Mouse (Mus musculus): ENCODE data around the gene Ap2a2. TPM values are rescaled to one million over a fixed set of nuclear protein-coding genes. Genes with fewer than 3 reads are reported as not detected.

The Ap2a2 gene
- polyA plus RNA-seq, 1 experiment = 108 TPM

- no peaks in the 10 kb centered on the region for H3K36me3 ChIP-seq (ENCODE audit: control insufficient read depth, insufficient read depth, low read length, poor library complexity, severe bottlenecking)
- H3K4me3 ChIP-seq (ENCODE audit: low read depth, low read length) = no peak overlapping the region
- no peak overlapping the region for H3K27ac ChIP-seq (ENCODE audit: insufficient read depth, low read length)
- no peaks in the 10 kb centered on the region for H3K9me3 ChIP-seq (replicated peaks; ENCODE audit: control insufficient read depth, insufficient read depth, low read length, poor library complexity, severe bottlenecking)
- H3K4me1 ChIP-seq (ENCODE audit: control insufficient read depth, insufficient read depth, low read length) = no peaks in the 10 kb centered on the region
- no peaks in the 10 kb centered on the region for H3K27me3 ChIP-seq (ENCODE audit: control insufficient read depth, insufficient read depth, low read length, poor library complexity, severe bottlenecking)
- no peak overlapping the region for H3K9ac ChIP-seq (ENCODE audit: low read depth, poor library complexity, severe bottlenecking)
- TF ChIP-seq CTCF (IDR thresholded peaks at IDR 0.05; ENCODE audit: low read depth, low read length) (no peak), POLR2A (IDR thresholded peaks at IDR 0.05; ENCODE audit: insufficient read depth, low read length) (no peak), EP300 (IDR thresholded peaks at IDR 0.05; ENCODE audit: insufficient read depth, low read depth, low read length) (no peak)
Observed at GRCm38 (mm10) chr7:141678922-141679321, 116.9 kb downstream of the Ap2a2 start.

Other genes starting within 250 kb of the Ap2a2 start
- 79.2 and 79.4 TPM in 2 replicates for gene Deaf1, start 234.5 kb upstream of the Ap2a2 start, polyA plus RNA-seq (2011; ENCODE audit: insufficient read depth, insufficient read length, low read depth, missing spikeins)
- 7.0 and 8.2 TPM in 2 replicates for gene Tmem80, start 234.4 kb upstream of the Ap2a2 start, polyA plus RNA-seq (2011; ENCODE audit: insufficient read depth, insufficient read length, low read depth, missing spikeins)
- 39.8 and 46.0 TPM in 2 replicates for gene Eps8l2, start 223.3 kb upstream of the Ap2a2 start, polyA plus RNA-seq (2011; ENCODE audit: insufficient read depth, insufficient read length, low read depth, missing spikeins)
- gene Taldo1, start 170.0 kb upstream of the Ap2a2 start, polyA plus RNA-seq (2011; ENCODE audit: insufficient read depth, insufficient read length, low read depth, missing spikeins) = 210 and 226 TPM in 2 replicates
- 36.7 and 45.4 TPM in 2 replicates for gene Gatd1, start 148.0 kb upstream of the Ap2a2 start, polyA plus RNA-seq (2011; ENCODE audit: insufficient read depth, insufficient read length, low read depth, missing spikeins)
- gene Cend1, start 132.7 kb upstream of the Ap2a2 start, polyA plus RNA-seq (2011; ENCODE audit: insufficient read depth, insufficient read length, low read depth, missing spikeins) = 1.3 and 2.2 TPM in 2 replicates
- 16.3 and 19.9 TPM in 2 replicates for gene Slc25a22, start 124.3 kb upstream of the Ap2a2 start, polyA plus RNA-seq (2011; ENCODE audit: insufficient read depth, insufficient read length, low read depth, missing spikeins)
- gene Pidd1, start 118.1 kb upstream of the Ap2a2 start, polyA plus RNA-seq (2011; ENCODE audit: insufficient read depth, insufficient read length, low read depth, missing spikeins) = 22.1 and 27.6 TPM in 2 replicates
- 2,328 and 2,759 TPM in 2 replicates for gene Rplp2, start 114.8 kb upstream of the Ap2a2 start, polyA plus RNA-seq (2011; ENCODE audit: insufficient read depth, insufficient read length, low read depth, missing spikeins)
- gene Pnpla2, start 107.0 kb upstream of the Ap2a2 start, polyA plus RNA-seq (2011; ENCODE audit: insufficient read depth, insufficient read length, low read depth, missing spikeins) = 33.3 and 43.5 TPM in 2 replicates
- 13.5 and 14.0 TPM in 2 replicates for gene Cracr2b, start 101.1 kb upstream of the Ap2a2 start, polyA plus RNA-seq (2011; ENCODE audit: insufficient read depth, insufficient read length, low read depth, missing spikeins)
- gene Cd151, start 94.8 kb upstream of the Ap2a2 start, polyA plus RNA-seq (2011; ENCODE audit: insufficient read depth, insufficient read length, low read depth, missing spikeins) = 99.0 and 107 TPM in 2 replicates
- gene Polr2l, start 87.0 kb upstream of the Ap2a2 start, polyA plus RNA-seq (2011; ENCODE audit: insufficient read depth, insufficient read length, low read depth, missing spikeins) = 12.1 and 15.3 TPM in 2 replicates
- gene Tspan4, start 86.9 kb upstream of the Ap2a2 start, polyA plus RNA-seq (2011; ENCODE audit: insufficient read depth, insufficient read length, low read depth, missing spikeins) = 37.4 and 39.9 TPM in 2 replicates
- gene Chid1, start 22.3 kb upstream of the Ap2a2 start, polyA plus RNA-seq (2011; ENCODE audit: insufficient read depth, insufficient read length, low read depth, missing spikeins) = 14.9 and 16.7 TPM in 2 replicates
- gene Muc6, start 93.1 kb downstream of the Ap2a2 start, polyA plus RNA-seq (2011; ENCODE audit: insufficient read depth, insufficient read length, low read depth, missing spikeins) = not detected in 2 replicates
- 2.3 TPM in 2 replicates for gene Muc2, start 128.2 kb downstream of the Ap2a2 start, polyA plus RNA-seq (2011; ENCODE audit: insufficient read depth, insufficient read length, low read depth, missing spikeins)
- gene Muc5ac, start 226.8 kb downstream of the Ap2a2 start, polyA plus RNA-seq (2011; ENCODE audit: insufficient read depth, insufficient read length, low read depth, missing spikeins) = not detected in 2 replicates

Measured in ES-Bruce4 (cell line).